Mouse (Mus musculus): ENCODE results near the gene Mrps26.
A peak's percentile ranks its signal among the peaks of the same experiment; 100 is the strongest.
"Not testable (repeated sequence)": the region's sequence is repeated elsewhere in the genome, so short reads cannot be mapped to it uniquely, and the experiment has no call there.

The Mrps26 gene

DNA sequence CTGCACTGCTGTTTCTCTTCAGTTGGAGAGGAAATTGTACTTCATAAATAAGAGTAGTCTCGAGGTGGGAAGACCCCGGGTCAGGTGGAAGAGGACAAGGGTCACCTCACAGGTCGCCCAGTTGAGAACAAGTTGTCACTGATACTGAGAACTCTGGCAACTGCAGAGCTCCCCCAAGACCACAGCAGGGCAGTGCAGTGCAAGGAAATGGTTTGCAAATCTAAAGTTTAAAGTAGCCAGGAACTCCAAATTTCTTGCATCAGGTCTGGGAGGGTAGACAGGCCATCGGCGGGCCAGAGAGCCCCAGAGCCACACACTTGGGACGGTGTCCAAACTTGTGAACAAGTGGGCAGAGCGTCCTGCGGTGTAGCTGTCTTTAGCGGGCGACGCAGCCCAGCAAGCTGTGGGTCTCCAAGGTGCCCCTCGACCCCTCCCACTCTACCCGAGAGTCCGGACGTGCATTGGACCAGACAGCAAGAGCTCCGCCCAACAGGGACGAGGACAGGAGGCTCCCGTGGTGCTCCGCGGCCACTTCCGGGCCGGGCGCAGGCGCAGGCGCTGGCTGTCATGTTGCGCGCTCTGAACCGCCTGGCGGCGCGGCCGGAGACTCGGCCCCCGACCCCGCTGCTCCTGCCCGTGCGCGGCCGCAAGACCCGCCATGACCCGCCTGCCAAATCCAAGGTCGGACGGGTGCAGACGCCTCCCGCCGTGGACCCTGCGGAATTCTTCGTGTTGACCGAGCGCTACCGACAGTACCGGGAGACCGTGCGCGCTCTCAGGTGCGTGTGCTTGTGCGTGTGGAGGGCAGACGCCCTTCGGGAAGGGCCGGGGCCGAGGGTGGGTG, at the start of gene Mrps26:
Mrps26 (plus strand) TSS at position 531 of the 844 bp plus-strand sequence.
- peak; percentile 92 for DNase-seq (ENCODE audit: low spot score)

GRCm38 (mm10) chr2:130513907-130514306, 49.6 kb upstream of the Mrps26 start:
- no peak for DNase-seq (ENCODE audit: low spot score)

- no peak for DNase-seq (ENCODE audit: low spot score)
Observed at GRCm38 (mm10) chr2:130515791-130516190, 47.8 kb upstream of the Mrps26 start.

GRCm38 (mm10) chr2:130521927-130522326, 41.6 kb upstream of the Mrps26 start:
- DNase-seq (ENCODE audit: low spot score): no peak

- not testable (repeated sequence) for DNase-seq (ENCODE audit: low spot score)
Observed at GRCm38 (mm10) chr2:130525480-130525879, 38.1 kb upstream of the Mrps26 start.

DNA sequence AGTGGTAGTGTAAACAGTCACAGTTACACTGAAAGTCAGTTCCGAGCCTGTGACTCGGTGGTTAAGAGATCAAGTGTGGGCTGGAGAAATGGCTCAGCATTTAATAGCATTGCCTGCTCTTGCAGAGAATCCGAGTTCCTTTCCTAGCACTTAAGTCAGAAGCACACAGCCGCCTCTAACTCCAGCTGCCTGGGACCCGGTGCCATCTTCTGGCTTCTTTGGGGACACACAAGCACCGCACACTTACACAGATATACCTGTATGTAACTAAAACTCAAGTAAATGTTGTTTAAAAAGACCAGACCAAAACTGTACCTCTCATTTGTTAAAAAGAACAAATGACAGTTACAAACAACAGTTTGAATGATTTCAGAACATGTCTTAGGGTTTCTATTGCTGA, 35.1 kb upstream of the Mrps26 start:
- no peak for DNase-seq (ENCODE audit: low spot score)

- DNase-seq (ENCODE audit: low spot score): no peak
Observed at GRCm38 (mm10) chr2:130529290-130529689, 34.3 kb upstream of the Mrps26 start.

DNA sequence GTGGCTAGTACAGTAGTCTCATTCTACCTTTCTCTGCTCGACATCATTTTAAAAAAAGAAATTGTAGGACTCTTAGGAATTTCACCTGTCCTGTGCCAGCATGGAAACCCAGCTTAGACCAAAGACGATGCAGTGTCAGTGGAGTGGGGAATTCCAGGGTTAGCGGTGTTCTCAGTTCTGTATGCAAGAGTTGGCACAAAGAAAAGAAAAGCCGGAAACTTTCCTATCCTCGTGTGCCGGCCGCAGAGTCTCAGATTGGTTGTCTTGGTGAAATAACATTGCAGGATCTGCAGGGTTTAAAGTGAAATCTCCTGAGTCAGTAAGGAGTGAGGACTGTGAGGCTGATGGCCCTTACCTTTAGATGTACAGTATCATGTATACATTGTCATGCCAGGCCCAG, 33.6 kb upstream of the Mrps26 start:
- no peak for DNase-seq (ENCODE audit: low spot score)

- DNase-seq (ENCODE audit: low spot score): no peak
Observed at GRCm38 (mm10) chr2:130532201-130532600, 31.3 kb upstream of the Mrps26 start.

DNA sequence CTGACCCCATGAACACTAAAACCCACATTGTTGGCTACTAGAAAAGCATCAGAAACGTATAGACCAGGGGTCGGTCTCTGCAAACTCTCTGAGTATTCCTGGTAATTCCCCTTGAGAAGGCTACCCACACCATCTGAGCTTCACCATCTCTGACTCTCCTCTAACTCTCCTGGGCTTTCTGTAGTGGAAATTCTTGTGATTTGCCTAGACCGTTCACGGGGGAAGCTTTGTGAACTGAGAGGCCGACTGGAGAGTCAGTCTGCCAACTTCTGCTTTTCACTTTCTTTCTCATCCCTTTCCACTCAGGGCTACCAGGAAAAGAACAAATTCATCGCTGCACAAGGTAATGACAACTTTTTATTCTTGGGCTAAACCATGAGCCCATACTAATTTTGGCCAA, 28.5 kb upstream of the Mrps26 start:
- DNase-seq (ENCODE audit: low spot score): no peak

DNA sequence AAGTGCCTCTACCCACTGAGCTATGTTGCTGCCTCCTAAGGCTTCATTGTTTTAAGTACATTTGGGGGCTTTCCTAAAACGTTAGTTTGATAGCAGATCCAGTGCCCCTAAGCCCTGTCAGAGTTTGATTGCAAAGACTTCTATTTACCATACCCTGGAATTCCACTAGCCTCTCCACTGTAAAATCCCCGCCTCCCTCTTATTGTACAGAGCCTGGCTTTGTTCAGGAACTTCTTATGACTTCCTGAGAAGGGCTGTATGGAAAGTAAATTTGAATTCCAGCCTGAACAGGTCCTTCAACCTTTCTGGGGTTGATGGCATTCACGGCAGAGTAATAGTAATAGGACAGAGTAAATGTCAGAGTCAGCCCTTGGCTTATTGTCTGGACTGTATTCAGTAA, 26.7 kb upstream of the Mrps26 start:
- no peak for DNase-seq (ENCODE audit: low spot score)

DNA sequence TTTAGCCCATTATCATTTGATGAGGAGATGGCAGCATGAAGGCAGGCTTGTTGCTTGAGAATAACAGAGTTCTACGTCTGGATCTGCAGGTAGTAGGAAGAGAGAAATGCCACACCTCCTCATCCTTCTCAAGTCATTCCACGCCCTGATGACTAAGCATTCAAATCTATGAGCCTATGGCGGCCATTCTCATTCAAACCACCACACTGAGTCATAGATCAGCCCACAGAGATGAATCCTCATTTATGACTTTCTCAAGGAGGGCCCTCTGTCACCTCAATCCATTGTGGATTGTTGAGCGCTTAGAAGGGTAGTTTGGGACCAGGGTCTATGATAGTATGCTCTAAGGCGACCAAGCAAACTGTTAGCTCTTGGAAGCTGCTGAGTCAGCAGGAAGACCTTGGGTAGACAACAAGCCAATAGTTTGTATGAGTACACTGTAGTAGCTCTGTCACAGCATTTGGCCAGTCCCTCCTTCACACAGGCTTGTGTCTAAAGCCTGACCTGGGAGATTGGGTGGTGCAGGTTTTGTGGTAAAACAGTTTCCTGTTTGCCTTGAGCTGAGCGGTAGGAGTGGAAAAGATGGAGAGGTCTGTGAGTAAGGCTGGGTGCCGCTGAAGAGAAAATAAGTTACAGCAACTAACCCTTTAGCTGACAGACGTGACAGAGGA, 24.5 kb upstream of the Mrps26 start:
- no peak for DNase-seq (ENCODE audit: low spot score)

DNA sequence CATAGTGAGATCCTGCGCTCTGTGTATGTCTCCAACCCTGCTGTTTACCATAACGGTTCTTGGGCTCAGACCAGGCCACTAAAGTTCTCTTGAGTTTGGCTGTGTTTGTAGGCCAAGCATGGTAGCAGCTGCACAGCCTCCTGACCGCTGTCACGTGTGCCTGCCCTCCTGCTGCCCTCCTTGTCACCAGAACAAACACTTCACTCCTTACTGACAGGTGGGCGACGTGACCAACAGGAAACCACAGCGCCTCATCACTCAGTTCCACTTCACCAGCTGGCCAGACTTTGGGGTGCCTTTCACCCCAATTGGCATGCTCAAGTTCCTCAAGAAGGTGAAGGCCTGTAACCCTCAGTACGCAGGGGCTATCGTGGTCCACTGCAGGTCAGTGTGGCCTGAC, 23.3 kb upstream of the Mrps26 start:
- no peak for DNase-seq (ENCODE audit: low spot score)

DNA sequence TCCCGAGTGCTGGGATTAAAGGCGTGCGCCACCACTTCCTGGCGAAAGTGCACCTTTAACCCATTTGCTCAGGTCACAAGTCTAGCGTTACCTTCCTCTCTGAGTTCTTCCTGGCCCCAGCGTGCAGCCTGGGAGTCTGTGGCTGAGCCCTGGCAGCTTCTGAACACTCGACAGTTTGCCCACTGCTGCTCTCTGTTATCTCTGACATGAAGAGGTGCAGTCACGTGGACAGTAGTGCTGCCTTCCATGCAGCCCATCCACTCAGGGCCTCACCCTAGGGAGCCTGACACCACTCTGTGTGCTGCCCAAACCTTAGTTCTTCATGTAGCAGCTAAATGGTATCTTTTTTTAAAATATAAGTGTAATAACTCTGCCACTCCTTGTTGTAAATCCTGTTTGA, 16.6 kb upstream of the Mrps26 start:
- DNase-seq (ENCODE audit: low spot score): no peak

DNA sequence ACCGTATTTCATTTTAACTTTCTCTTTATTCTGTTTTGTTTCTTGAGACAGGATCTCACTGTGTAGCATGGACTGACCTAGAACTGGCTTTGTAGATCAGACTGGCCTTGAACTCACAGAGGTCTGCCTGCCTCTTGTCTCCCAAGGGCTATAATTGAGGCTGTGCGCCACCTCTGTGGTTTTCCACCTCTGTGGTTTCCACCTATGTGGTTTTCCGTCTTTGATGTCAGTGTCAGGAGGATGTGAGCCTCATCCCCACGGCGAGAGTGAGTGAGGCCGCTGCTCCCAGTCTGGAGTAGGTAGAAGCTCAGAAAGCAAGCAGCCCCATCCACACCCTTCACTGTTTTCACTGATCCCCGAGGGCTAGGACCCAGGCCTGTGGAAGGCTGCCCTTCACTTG, 8.7 kb upstream of the Mrps26 start:
- DNase-seq (ENCODE audit: low spot score): no peak

DNA sequence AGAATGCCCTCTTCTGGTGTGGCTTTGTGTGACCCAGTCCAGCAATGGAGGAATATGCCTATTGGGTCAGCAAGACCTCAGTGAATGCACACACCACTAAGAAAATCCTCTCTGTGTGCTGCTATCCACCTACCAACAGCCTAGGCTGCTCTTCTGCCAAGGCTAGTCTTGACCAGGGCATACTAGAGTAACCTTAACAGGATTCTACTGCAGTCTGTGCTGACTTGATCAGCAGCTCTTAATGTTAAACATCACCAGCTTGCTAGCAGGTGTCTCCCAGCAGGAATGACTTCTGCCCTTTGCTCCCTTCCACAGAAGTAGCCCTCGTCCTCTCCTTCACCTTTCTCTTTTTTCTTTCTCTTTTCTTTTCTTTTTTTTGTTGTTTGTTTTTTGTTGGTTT, 7.2 kb upstream of the Mrps26 start:
- no peak for DNase-seq (ENCODE audit: low spot score)

DNA sequence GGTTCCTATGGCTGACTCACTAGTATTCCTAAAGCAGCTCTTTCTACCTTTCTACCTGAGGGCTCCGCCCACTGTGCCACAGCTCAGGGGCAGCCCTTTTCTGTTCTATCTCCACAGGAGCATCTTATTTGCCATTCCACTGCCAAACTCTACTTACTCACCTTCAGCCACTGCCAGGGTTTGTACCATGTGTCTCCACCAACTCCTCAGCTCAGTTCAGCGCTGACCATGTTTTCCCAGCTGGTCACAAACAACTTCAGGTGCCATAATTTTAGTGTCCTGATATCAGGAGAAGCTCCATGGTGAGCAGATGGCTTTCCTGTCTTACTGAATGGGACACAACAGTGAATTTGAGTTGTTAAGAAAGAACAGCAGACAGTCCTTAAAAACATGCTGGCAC, 6.1 kb upstream of the Mrps26 start:
- no peak for DNase-seq (ENCODE audit: low spot score)

- DNase-seq (ENCODE audit: low spot score): no peak
Observed at GRCm38 (mm10) chr2:130558015-130558414, 5.5 kb upstream of the Mrps26 start.

- peak; percentile 26 for DNase-seq (ENCODE audit: low spot score)
Observed at GRCm38 (mm10) chr2:130564063-130564462, 521 bp downstream of the Mrps26 start.

DNA sequence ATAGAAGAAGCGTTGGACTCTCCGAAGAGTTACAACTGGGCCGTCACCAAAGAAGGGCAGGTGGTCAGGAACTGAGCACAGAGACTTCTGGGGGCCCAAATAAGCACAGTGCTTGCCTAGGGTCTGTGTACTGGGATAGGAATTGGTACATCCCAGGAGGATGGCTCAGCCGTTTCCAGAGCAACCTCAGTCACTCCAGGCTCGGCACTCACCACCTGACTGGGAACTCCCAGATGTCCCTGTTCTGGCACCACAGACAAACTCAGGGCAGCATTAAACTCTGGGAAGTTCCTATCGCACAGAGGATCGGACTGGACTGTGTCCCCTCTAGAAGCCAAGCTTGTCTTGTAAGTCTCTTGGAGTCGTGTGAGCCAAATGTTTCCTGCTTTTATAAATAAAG, 1.4 kb downstream of the Mrps26 start:
- no peak for DNase-seq (ENCODE audit: low spot score)

GRCm38 (mm10) chr2:130568921-130569320, 5.4 kb downstream of the Mrps26 start:
- no peak for DNase-seq (ENCODE audit: low spot score)

DNA sequence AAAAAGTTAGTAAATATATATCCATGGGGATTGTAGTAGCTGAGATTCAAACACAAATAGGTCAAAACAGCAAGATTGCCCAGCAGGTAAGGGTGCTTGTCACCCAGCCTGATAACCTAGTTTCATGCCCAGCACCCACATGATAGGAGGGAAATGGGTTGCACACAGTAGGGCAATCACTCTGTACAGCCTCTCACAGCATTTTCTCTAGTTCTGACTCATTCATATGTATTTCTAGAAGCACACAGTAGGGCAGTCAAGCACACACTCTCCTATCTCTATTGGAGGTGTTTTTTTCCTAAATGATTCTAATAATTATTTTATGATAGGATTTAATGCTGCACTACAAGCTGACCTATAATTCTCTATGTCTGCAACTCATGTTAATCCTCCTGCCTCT, 6.4 kb downstream of the Mrps26 start:
- DNase-seq (ENCODE audit: low spot score): no peak

DNA sequence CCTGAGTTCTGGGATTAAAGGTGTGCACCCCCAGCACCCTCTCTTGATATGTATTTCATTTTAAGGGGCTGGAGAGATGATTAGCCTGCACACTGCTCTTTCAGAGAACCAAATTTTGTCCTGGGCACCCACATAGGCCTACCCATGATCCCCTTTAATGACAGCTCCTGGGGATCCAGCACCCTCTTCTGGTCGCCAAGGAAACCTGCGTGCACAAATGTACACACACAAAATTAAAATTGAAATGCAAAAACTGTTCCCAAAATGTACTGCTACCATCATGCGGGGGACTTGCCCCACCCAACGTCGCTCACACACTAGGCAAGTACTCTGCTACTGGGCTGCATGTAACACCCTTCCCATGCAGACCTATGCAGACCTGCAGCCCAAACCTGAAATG, 11.4 kb downstream of the Mrps26 start:
- DNase-seq (ENCODE audit: low spot score): no peak

GRCm38 (mm10) chr2:130575873-130576272, 12.3 kb downstream of the Mrps26 start, which contains the start of gene Oxt:
Gene Oxt, plus strand, starts transcription at chr2:130576173.
- DNase-seq (ENCODE audit: low spot score): no peak

Data from testis, postnatal 14 days (tissue).